Mouse (Mus musculus): ENCODE data around the gene H2al2a. TPM values are rescaled to one million over a fixed set of nuclear protein-coding genes. Genes with fewer than 3 reads are reported as not detected.
"Not testable (repeated sequence)": the region's sequence is repeated elsewhere in the genome, so short reads cannot be mapped to it uniquely, and the experiment has no call there.

The H2al2a gene
- polyA plus RNA-seq, 1 experiment from 2014 or later, result not detected

DNA sequence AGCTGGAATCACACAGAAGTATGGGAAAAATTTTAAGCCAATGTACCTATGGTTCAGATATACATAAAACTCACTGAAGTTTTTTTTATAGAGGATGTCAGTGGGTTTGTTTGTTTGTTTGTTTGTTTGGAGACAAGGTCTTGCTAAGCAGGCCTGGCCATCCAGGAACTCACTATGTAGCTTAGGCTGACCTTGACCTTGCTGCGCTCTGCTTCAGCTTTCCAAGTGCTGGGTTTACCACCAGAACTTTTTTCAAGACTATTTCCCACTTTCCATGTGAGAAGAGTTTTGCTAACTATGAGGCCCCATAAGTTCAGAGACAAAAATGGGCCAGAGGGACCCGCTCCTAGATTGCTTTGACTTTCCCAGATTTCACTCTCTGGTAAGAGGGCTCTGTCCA is 23.9 kb downstream of the H2al2a start:
- DNase-seq (ENCODE audit: low spot score), result no peak

DNA sequence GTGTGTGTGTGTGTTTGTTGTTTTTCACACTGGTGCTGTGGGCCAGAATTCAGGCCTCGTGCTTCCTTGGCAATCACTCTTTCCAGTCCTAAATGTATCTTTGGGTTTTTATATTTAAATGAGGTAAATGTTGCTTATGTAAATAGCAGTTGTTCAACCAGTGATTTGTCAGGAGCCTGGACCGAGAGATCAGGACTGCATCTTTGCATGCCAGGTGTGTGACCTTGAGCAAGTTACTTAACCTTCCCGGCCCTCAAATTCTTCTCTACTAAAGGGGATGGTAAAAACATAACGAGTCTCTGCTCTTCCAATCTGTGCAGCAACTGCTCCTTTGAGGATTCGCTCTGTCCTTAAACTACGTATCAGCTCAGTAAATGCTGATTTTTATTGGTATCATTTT is 25.4 kb downstream of the H2al2a start:
- Histone ChIP-seq H3K36me3 (replicated peaks; ENCODE audit: control insufficient read depth, insufficient read depth) (no peaks in the 10 kb centered on the region), H3K4me1 (replicated peaks; ENCODE audit: control insufficient read depth, insufficient read depth, low read length) (no peaks in the 10 kb centered on the region), H3K4me2 (replicated peaks) (no peak overlapping the region), H3K9ac (no peak overlapping the region), H3K9me3 (ENCODE audit: control insufficient read depth, low read length) (no peaks in the 10 kb centered on the region), H3K27ac (no peak overlapping the region), H3K27me3 (ENCODE audit: control insufficient read depth, insufficient read depth, low read length) (no peaks in the 10 kb centered on the region), H3K4me3 (replicated peaks; ENCODE audit: low read length) (no peak overlapping the region)
- no peak for DNase-seq (ENCODE audit: low spot score)
- no peak for ATAC-seq (ENCODE audit: low FRiP score)
- 67% methylated on average over 6 of the region's 6 CpGs for WGBS

More for the DNA sequence above, 23.9 kb downstream of the H2al2a start:
- no peak for ATAC-seq (ENCODE audit: low FRiP score)
- Histone ChIP-seq H3K36me3 (replicated peaks; ENCODE audit: control insufficient read depth, insufficient read depth) (no peaks in the 10 kb centered on the region), H3K4me1 (replicated peaks; ENCODE audit: control insufficient read depth, insufficient read depth, low read length) (no peaks in the 10 kb centered on the region), H3K9ac (no peak overlapping the region), H3K4me3 (replicated peaks; ENCODE audit: low read length) (no peak overlapping the region), H3K9me3 (ENCODE audit: control insufficient read depth, low read length) (no peaks in the 10 kb centered on the region), H3K27ac (no peak overlapping the region), H3K27me3 (ENCODE audit: control insufficient read depth, insufficient read depth, low read length) (no peaks in the 10 kb centered on the region), H3K4me2 (replicated peaks) (no peak overlapping the region)
- WGBS, result 98% methylated on average over 2 of the region's 2 CpGs

- Histone ChIP-seq H3K27ac (no peak overlapping the region), H3K9ac (no peak overlapping the region), H3K27me3 (ENCODE audit: control insufficient read depth, insufficient read depth, low read length) (no peaks in the 10 kb centered on the region), H3K4me1 (replicated peaks; ENCODE audit: control insufficient read depth, insufficient read depth, low read length) (no peaks in the 10 kb centered on the region), H3K4me3 (replicated peaks; ENCODE audit: low read length) (no peak overlapping the region), H3K4me2 (replicated peaks) (no peak overlapping the region), H3K9me3 (ENCODE audit: control insufficient read depth, low read length) (no peaks in the 10 kb centered on the region), H3K36me3 (replicated peaks; ENCODE audit: control insufficient read depth, insufficient read depth) (no peaks in the 10 kb centered on the region)
- 17% methylated on average over 1 of the region's 1 CpGs for WGBS
- ATAC-seq (ENCODE audit: low FRiP score), result no peak
- no peak for DNase-seq (ENCODE audit: low spot score)
Observed at GRCm38 (mm10) chr2:17970662-17971061, 26.1 kb downstream of the H2al2a start.

DNA sequence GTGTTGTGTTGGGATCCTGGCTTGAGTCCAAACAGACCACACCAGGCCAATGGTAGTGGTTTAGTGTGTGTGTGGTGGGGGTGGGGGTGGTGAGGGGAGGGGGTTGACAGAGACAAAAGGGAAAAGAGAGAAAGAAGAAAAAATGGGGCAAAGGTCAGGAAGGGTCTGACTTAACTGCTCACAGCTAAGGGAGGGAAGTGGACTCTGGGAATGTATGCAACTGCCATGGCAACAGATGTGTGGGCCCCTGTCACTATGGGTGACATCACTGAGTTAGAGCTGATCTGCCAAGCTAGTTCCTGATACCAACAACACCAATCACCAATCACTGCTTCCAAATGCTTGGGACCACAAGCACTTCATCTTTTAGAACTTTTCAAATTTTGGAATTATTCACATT is 26.6 kb downstream of the H2al2a start:
- H3K27ac ChIP-seq, result no peak overlapping the region
- H3K4me1 ChIP-seq (replicated peaks; ENCODE audit: control insufficient read depth, insufficient read depth, low read length), result no peaks in the 10 kb centered on the region
- H3K36me3 ChIP-seq (replicated peaks; ENCODE audit: control insufficient read depth, insufficient read depth), result no peaks in the 10 kb centered on the region
- DNase-seq (ENCODE audit: low spot score) (no peak), ATAC-seq (ENCODE audit: low FRiP score) (no peak; the same call in 1 of the 2 replicates)
- H3K4me2 ChIP-seq (replicated peaks), result no peak overlapping the region
- no peaks in the 10 kb centered on the region for H3K27me3 ChIP-seq (ENCODE audit: control insufficient read depth, insufficient read depth, low read length)
- no peak overlapping the region for H3K4me3 ChIP-seq (replicated peaks; ENCODE audit: low read length)
- no peak overlapping the region for H3K9ac ChIP-seq
- H3K9me3 ChIP-seq (ENCODE audit: control insufficient read depth, low read length), result no peaks in the 10 kb centered on the region

GRCm38 (mm10) chr2:17968571-17968970 is 28.2 kb downstream of the H2al2a start:
- WGBS, result 87% methylated on average over 2 of the region's 2 CpGs
- Histone ChIP-seq H3K9ac (no peak overlapping the region), H3K27ac (no peak overlapping the region), H3K9me3 (ENCODE audit: control insufficient read depth, low read length) (no peaks in the 10 kb centered on the region), H3K27me3 (ENCODE audit: control insufficient read depth, insufficient read depth, low read length) (no peaks in the 10 kb centered on the region), H3K4me3 (replicated peaks; ENCODE audit: low read length) (no peak overlapping the region), H3K36me3 (replicated peaks; ENCODE audit: control insufficient read depth, insufficient read depth) (no peaks in the 10 kb centered on the region), H3K4me2 (replicated peaks) (no peak overlapping the region), H3K4me1 (replicated peaks; ENCODE audit: control insufficient read depth, insufficient read depth, low read length) (no peaks in the 10 kb centered on the region)
- no peak for ATAC-seq (ENCODE audit: low FRiP score)
- DNase-seq (ENCODE audit: low spot score), result no peak

DNA sequence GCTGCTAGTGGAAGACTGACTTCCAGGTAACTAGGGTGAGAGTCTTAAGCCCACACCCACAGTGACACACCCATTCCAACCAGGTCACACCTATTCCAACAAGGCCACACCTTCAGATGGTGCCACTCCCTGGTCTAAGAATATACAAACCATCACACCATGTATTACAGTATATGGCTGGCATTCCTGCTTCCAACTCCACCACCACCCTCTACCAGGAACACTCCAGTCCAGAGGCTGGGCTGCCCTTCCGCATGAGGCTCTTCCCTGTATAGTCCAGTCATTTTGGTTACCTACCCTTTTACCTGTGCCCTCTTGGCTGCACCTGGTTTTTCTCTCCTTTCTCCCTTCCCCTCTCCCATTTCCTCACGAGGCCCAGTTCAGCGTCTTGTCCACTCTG is 28.7 kb downstream of the H2al2a start:
- 89% methylated on average over 3 of the region's 3 CpGs for WGBS
- not testable (repeated sequence) for H3K4me3 ChIP-seq (replicated peaks; ENCODE audit: low read length); H3K27me3 ChIP-seq (ENCODE audit: control insufficient read depth, insufficient read depth, low read length); H3K9me3 ChIP-seq (ENCODE audit: control insufficient read depth, low read length); H3K36me3 ChIP-seq (replicated peaks; ENCODE audit: control insufficient read depth, insufficient read depth); H3K27ac ChIP-seq; H3K4me2 ChIP-seq (replicated peaks); H3K9ac ChIP-seq; H3K4me1 ChIP-seq (replicated peaks; ENCODE audit: control insufficient read depth, insufficient read depth, low read length); ATAC-seq (ENCODE audit: low FRiP score); DNase-seq (ENCODE audit: low spot score)

DNA sequence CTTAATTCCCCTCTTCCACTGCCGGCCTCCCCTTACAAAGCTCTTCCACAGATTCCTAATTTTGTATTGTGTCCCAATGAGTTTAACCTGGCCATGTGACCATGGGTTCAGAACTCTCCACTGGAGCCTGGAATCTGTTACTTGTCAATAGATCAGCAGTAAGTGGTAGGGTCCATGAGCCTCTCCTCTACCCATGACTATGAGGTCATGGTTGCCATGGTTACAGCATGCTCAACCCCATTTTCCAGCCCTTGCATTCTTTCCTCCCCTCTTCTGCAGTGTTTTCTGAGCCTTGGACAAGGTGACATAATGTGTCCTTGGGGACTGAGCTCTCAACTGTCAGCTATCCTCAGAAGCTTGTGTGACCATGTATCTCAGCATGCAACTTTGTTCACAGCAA is 37.3 kb downstream of the H2al2a start:
- ATAC-seq (ENCODE audit: low FRiP score) (no peak), DNase-seq (ENCODE audit: low spot score) (no peak)
- H3K4me1 ChIP-seq (replicated peaks; ENCODE audit: control insufficient read depth, insufficient read depth, low read length), result no peaks in the 10 kb centered on the region
- no peak overlapping the region for H3K4me2 ChIP-seq (replicated peaks)
- no peaks in the 10 kb centered on the region for H3K27me3 ChIP-seq (ENCODE audit: control insufficient read depth, insufficient read depth, low read length)
- no peak overlapping the region for H3K9ac ChIP-seq
- no peak overlapping the region for H3K4me3 ChIP-seq (replicated peaks; ENCODE audit: low read length)
- WGBS, result 77% methylated on average over 1 of the region's 1 CpGs
- no peak overlapping the region for H3K27ac ChIP-seq
- no peaks in the 10 kb centered on the region for H3K36me3 ChIP-seq (replicated peaks; ENCODE audit: control insufficient read depth, insufficient read depth)
- no peaks in the 10 kb centered on the region for H3K9me3 ChIP-seq (ENCODE audit: control insufficient read depth, low read length)

DNA sequence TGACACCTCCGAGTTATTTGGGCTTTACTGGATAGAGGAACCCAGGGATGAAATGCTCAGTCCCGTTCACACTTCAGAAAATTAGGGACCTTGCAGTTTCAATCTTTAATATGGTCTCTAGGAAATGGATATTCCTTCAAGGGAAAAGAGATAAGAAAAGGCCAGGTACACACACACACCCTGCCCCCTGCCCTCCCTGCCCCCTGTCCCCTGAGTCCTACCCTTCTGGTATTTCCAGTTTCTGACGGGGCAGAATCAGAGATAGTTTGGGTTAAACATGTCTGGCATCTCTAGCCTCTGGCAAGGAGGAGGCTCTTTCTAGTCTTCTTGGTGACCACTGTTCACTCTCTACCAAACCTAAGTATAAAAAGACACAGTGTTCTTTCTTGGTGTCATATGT is 49.9 kb downstream of the H2al2a start:
- H3K4me3 ChIP-seq (replicated peaks; ENCODE audit: low read length), result no peak overlapping the region
- H3K9ac ChIP-seq, result no peak overlapping the region
- H3K27me3 ChIP-seq (ENCODE audit: control insufficient read depth, insufficient read depth, low read length), result no peaks in the 10 kb centered on the region
- no peak overlapping the region for H3K27ac ChIP-seq
- ATAC-seq (ENCODE audit: low FRiP score), result no peak
- 82% methylated on average over 3 of the region's 3 CpGs for WGBS
- no peaks in the 10 kb centered on the region for H3K36me3 ChIP-seq (replicated peaks; ENCODE audit: control insufficient read depth, insufficient read depth)
- no peaks in the 10 kb centered on the region for H3K4me1 ChIP-seq (replicated peaks; ENCODE audit: control insufficient read depth, insufficient read depth, low read length)
- H3K9me3 ChIP-seq (ENCODE audit: control insufficient read depth, low read length), result no peaks in the 10 kb centered on the region
- H3K4me2 ChIP-seq (replicated peaks), result no peak overlapping the region
- DNase-seq (ENCODE audit: low spot score), result no peak

Other genes with a start within 250 kb of the H2al2a start
- 5.7 and 6.3 TPM in 2 replicates for gene A930004D18Rik, start 40.8 kb upstream of the H2al2a start, polyA plus RNA-seq (2014; fragmentation: Nextera tagmentation; extraction: Ambion mirVana)
- 4.9 and 5.4 TPM in 2 replicates for gene Skida1, start 52.1 kb upstream of the H2al2a start, polyA plus RNA-seq (2014; fragmentation: Nextera tagmentation; extraction: Ambion mirVana)
- 26.8 and 33.1 TPM in 2 replicates for gene Mllt10, start 58.3 kb upstream of the H2al2a start, polyA plus RNA-seq (2014; fragmentation: Nextera tagmentation; extraction: Ambion mirVana)

Measured in hindbrain, embryonic 14.5 days (tissue).